Mouse (Mus musculus) erythroblast, embryonic 14.5 days (primary cell): ENCODE results near the gene Angptl8.

ENCODE experiments used
- GATA1 ChIP-seq: IDR thresholded peaks from 2 replicates; pipeline ENCODE4 v1.6.1; 2012; ENCODE audit warnings: low read length, inconsistent platforms, mixed read lengths
- TAL1 ChIP-seq: IDR thresholded peaks from 3 replicates; pipeline ENCODE4 v1.6.1; 2012; ENCODE audit warnings: low read length, inconsistent platforms, mixed read lengths

DNA sequence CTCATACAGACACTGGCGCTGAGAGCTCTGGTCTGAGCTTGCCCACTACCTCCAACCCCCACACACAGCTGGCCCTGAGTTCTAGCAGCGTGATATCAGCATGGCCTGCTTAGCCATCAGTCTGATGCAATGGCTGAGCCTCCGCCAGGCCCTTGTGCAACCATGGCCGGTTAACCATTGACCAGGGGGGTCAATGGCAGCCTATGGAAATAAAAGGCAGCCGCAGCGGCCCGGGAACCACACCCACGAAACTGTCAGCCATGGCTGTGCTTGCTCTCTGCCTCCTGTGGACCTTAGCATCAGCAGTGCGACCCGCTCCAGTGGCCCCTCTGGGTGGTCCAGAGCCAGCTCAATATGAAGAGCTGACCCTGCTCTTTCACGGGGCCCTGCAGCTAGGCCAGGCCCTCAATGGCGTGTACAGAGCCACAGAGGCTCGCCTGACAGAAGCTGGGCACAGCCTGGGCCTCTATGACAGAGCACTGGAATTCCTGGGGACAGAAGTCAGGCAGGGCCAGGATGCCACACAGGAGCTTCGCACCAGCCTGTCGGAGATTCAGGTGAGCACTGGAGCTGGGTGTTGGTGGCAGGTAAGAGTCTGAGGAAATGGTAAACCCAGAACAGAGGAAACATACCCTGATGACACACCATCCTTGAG lies at the start of gene Angptl8:
- TF ChIP-seq GATA1, result no peak
- no peak for TF ChIP-seq TAL1
